Mouse (Mus musculus): ENCODE results near the gene Slc25a48.

Slc25a48 gene

DNA sequence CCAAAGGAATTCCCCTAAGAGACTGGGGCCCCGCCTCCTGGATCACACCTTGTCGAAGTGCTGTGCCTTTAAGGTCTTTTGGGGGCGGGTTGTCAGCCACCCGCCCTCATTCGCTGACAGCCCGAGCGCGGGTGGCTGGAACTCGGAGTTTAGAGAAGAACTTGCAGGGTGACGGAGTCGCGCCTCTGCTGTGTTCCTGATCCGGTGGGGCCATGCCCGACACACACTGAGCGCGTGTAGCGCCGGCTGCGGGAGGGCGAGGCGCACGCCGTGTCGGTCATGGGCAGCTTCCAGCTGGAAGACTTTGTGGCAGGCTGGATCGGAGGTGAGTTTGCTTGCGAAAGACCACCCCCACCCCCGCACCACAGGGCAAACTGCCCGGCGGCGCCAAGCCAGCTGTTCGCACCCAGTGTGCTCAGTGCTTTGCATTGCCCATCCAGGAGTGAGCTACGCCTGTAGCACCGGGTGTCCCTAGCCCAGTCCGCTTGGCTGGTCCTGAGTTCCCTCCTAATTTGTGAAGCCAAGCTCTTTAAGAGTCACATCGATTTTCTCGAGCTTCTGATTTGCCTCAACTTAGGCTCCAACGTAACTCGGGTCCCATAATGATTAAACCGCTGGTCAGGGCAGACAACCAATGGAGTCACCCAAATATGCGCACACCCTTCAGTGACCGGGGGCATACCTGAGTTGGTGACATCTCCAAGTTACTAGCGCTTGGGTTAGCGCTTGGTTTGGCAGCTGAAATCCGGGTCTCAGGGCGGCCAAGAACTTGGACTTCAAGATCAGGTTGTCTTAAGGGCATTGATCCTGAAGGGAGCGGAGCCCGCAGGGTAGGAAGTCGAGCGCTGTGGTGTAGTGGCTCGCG, at the start of gene Slc25a48:
Gene Slc25a48 (plus strand): TSS at position 145 of the 865 bp plus-strand sequence.
- DNase-seq (ENCODE audit: low read depth, low spot score) = peak; percentile 74

DNA sequence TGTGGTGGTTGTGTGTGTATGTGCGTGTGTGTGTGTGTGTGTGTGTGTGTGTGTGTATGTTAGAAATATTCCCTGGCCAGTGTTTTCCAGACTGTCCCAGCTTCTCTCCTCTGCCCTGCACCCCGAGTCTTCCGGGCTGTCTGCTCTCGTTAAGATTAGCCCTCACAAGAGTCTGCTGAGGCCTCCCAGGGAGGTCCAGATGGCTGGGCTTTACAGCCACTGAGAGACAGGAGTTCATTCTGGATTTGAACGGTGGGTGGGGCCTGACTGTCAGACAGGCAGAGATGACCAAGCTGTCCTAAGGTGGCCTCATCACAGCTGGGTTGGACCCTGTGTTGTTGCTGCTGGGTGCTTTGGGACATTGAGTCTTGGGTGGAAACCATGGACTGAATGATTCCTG, 40.6 kb upstream of the Slc25a48 start:
- no peak for DNase-seq (ENCODE audit: low read depth, low spot score)

DNA sequence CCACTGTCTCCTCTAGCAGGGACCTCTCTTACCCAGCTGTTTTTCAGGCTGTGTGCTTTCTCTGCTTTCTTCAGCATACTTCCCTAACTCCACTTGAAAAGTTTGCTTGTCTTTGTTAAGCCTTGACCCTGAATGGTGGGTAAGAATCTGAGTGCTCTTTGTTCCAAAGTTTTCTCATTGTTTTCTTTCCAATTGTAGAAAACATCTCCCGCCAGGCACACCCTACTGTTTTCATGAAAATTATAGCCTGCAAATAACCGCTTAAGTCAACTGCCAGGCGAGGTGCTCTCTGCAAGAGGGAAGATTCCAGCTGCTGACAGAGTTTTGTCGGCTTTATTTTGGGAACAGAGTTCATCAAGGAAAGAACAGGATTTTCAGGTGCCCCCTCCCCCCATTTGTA, 37.0 kb upstream of the Slc25a48 start:
- DNase-seq (ENCODE audit: low read depth, low spot score) = peak; percentile 51

DNA sequence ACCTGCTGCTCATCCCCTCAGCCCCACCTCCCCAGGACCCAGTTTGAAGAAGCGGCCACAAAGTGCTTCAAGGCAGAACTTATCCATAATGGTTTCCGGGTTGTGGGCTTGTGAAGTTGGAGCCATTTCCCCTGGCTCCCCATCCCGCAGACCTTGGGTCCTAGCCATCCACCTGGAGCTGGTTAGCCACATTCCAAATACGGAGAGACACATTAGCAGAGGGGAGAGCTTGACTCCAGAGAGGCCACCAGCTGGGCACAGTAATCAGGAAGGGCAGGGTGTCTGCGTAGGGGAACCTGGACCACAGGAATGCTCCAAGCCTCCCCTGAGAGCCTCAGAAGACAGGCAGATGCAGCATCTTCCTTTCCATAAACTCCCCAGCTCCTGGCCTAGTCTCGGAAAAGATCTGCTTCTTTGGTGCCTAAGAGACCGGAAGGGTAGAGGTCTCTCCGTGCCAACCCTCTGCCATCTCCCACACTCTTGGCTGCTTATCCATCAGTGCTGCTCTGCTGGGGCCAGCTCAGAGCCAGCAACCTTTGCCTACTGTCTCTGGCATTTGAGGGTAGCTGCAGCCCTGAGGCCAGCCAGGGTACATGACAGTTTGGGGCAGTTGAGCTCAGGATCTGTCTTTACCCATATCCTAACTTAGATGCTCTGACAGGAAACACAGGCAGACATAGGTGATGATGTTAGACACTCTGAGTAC, 34.6 kb upstream of the Slc25a48 start:
- DNase-seq (ENCODE audit: low read depth, low spot score) = no peak

DNA sequence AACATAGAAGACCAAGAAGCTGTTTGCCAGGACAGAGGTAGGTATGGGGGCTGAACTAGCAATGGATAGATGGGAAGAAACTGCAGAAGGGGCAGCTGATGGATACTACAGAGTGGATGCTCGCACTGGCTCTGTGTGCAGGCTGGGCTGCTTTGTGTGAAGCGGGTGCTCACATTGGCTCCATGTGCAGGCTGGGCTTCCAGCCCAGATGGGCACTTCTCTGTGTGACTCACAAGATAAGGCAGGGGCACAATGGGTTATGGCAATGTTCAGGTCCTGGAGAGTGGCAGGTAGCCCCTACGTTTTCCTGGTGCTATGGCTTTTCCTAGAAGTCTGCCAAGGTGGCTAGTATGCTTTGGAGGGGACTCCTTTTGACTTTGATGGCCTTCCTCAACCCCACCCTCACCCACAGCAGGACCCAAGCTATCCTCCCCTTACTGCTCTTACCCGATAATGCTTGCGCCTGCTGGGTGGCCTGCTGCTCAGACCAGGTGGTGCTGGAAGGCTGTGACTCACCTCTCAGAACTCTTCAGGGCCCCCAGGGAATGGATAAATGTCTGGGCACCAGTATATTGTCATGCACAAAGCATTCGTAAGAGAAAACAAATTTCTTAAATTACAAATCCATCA, 33.5 kb upstream of the Slc25a48 start:
- DNase-seq (ENCODE audit: low read depth, low spot score) = no peak

DNA sequence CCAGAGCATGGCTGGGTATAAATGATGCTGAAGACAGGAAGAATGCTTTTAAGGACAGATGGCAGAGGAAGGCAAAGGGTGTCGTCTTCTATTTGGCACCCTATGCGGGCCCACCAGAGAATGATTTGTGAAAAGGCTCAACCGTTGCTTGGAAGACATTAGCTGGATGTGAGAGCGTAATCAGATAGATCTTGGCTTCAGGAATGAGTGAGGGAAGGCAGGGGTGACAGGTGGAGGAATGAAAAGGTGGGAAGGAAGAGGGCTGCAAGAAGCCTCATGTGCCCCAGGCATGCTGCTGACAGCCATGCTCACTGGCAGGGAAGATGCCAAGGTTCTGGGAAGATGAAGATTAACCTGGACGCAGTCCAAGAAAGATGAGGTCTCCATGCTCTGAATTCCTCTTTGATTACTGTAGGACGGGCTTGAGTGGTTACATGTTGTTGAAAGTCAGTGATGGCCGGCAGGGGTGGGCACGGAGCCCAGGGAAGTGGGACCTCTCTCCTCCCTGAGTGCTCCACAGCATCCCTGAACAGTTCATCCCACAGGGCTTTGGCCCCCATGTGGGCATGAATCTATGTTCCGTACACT, 25.8 kb upstream of the Slc25a48 start:
- DNase-seq (ENCODE audit: low read depth, low spot score) = no peak

DNA sequence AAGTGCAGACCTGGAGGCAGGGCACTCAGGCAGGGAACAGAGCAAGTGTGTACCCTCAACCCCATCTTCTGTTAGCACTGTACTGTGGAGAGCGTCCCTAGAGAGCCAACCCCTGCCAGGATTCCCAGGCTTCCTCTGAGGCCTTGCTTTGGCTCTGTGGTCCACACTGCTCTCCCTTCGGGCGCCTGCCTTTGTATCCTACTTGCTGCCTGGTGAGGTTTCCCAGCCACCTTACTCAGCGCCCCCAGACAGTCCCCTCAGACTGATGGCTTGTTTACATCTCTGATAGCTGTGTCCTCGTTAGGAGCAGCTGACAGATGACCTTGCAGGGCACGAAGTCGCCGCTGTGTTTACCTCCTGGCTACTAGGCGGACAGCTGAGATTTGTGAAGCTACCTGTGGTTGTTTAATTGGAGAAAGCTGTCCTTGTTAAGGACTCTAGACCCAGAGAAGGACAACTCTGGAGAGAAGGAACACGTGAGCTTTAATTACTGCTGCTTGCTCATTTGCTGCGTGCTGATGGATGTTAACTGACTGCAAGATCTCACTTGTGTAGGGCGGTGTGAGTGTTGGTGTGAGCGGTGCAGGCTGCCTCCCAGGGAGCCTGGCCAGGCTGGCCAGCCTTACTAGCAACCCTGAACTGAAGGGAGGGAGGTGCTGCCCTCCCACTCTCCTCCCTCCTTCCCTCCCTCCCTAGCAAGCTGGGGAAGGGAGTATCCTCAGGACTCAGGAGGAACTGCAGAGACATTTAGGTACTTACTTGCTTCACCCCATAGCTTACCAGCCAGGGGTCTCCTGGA, 19.3 kb upstream of the Slc25a48 start:
- DNase-seq (ENCODE audit: low read depth, low spot score) = peak; percentile 39

DNA sequence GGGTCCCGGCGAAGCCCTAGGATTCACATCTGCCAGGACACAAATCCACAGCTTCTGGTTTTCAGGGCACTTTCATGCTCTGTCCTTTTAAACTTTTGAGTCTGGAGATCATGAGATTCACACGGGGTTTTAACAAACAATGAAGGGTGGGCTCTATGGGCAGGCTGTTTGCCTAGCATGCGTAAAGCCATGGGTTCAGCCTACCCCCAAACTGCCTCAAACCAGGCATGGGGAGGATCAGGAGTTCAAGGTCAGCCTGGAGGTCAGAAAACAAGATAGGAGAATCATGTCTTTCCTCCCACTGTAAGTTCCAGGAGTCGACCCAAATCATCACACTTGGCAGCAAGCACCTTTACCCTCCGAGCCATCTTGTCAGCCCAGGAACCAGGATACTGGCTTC, 18.6 kb upstream of the Slc25a48 start:
- peak; percentile 57 for DNase-seq (ENCODE audit: low read depth, low spot score)

DNA sequence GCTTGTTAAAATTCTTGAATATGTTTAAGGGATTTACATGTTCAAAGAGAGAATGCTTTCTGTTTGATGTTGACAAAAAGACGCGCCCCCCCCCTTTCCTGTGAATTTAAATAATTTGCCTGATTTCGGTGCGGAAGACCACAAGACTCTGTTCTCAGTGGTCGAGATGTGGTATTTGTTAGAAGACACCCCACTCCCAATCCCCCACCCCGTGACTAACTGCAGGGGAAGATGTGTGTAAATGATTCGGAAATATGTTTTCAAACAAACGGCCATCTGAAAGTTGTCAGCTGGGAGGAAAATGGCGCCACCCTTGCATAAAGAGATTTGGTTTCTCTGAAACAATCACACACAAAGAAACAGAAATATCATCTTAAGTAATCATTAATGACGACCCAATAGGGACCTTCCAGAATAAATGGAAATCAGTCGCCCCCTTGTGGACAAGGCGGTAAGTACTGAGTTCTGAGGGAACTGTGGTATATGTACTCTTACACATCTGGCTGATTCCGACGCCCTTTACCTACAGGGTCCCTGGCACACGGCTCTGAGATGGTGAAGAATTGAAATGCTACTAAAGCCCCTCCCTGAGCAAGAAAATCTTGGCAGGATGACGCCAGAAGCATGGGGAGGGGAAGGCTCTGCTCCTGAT, 16.0 kb upstream of the Slc25a48 start:
- peak; percentile 81 for DNase-seq (ENCODE audit: low read depth, low spot score)

DNA sequence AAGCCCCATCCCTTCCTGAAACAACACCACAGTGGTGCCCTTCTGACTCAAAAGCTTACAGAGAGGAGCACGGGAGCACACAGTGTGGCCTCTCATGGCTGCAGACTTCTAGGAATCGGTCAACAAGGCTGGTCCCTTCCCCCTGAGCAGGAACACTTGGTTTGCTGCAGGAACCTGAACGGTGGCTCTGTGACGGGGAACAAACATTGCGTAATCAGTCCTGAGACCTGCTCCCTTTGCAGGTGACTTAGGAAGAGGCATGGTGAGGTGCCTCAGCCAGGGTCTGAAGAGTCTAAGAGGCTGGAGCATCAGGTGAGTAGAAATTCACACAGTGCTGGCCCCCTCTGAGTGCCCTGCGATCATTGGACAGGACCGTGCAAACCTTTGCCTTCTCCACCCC, 12.2 kb upstream of the Slc25a48 start:
- no peak for DNase-seq (ENCODE audit: low read depth, low spot score)

DNA sequence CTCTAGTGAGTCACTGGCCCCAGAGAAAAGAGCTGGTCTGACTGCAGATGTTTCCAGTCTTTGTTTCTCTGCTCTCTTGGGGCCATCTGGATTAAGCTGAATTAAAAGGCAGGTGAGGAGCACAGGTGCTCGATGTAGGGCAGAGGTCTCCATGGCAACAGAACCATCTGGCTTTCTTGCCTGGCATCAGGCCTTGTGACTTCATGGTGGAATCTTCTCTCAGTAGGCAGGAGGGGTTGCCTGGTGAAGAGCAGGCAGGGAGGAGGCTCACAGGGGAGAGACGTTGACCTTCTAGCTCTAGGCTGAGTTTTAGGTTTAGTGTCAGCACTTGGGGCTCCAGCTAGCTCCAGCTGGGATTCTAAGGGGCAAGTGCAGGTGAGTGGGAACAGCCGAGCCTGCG, 11.8 kb upstream of the Slc25a48 start, which contains the start of gene Gm3045:
Gene Gm3045 (plus strand): TSS at position 230 of the 400 bp plus-strand sequence.
- no peak for DNase-seq (ENCODE audit: low read depth, low spot score)

DNA sequence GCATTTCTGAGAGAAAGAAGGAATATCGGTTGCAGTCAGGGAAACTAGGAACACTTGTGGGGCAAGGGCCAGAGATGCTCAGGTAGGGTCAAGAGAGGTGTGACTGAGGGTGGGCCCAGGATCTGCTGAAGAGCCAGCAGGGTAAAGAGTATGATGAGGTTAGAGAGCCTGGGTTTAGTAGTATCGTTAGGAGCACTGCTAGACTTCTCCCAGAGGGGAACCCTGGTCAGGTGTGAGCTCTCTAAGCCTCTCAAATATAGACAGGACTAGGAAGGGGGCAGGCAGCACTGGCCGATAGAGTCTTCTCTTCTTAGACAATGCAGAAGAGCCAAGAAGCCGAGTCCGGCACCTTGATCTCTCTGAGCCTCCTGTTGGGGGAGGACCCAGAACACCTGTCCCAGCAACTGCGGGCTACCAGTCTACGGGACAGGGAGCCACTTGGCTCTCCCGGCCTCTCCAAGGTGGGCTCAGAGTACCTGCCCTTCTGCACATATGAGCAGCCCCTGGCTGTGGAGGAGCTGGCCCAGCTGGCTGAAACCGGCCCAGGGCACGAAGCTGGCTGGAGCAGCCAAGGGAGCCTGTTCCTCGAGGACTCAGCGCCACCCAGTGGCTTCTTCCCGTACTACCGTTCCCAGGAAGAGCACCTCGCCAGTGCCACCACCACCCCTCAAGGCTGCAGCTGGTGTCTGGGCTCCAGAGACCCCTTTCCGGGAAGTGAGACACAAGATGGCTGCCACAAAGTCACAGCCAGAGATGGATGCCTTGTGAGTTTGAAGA, 9.2 kb upstream of the Slc25a48 start:
- DNase-seq (ENCODE audit: low read depth, low spot score) = peak; percentile 82

DNA sequence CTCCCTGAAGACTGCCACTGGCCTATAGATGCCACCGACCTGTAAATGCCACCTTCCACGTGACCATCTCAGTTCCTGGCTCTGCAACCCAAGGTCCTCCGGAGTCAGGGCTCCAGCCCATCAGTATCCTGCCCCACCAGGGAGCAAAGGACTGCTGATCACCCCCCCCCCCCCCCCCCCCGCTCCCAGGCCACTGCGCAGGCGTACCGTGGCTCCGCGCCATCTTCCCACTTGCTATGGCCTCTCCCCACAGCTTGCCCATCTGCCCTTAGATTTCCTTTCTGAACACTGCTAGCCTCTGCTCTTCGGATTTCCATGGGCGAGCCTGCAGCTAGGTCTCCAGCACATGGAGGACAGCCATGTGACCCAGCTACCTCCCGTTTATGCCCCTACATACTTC, 5.7 kb upstream of the Slc25a48 start:
- DNase-seq (ENCODE audit: low read depth, low spot score) = peak; percentile 10

DNA sequence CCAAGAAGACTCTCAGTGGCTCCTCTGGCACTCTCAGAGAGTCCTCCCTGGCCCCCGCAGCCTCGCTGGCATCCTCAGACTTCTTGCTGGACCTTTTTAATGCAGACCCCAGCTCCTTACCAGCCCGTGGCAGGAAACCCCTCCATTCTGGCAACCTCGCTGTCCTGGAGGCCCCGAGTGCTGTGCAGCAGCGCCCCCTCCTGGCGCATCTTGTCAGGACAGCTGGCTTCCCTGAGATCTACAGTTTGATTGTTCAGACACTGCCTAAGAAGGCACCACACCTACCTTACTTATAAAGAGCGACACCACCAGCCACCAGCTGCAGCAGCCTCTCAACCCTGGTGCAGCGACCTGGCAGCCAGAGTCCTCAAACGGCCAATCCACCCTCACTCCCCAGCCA, 4.7 kb upstream of the Slc25a48 start:
- DNase-seq (ENCODE audit: low read depth, low spot score) = peak; percentile 94

DNA sequence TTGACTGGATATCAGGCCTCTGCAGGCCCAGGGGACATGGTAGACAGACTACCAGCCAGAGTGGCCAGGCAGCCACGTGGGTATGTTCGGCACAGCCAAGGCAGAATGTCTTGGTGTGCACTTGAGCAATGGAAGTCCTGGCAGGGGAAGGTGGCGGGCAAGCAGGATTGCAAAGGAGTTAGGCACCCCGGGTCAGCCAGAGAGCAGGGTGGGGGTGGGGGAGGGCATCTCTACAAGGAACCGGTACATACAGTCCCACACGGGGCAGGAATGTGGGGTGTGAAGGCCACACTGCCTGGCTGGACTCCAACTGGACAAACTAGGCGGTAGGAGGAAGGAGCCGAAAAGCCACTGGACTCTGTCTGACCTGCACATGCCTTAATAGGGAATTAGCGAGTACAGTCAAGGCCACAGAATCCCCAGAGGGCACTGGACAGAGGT, 3.8 kb upstream of the Slc25a48 start:
- no peak for DNase-seq (ENCODE audit: low read depth, low spot score)

DNA sequence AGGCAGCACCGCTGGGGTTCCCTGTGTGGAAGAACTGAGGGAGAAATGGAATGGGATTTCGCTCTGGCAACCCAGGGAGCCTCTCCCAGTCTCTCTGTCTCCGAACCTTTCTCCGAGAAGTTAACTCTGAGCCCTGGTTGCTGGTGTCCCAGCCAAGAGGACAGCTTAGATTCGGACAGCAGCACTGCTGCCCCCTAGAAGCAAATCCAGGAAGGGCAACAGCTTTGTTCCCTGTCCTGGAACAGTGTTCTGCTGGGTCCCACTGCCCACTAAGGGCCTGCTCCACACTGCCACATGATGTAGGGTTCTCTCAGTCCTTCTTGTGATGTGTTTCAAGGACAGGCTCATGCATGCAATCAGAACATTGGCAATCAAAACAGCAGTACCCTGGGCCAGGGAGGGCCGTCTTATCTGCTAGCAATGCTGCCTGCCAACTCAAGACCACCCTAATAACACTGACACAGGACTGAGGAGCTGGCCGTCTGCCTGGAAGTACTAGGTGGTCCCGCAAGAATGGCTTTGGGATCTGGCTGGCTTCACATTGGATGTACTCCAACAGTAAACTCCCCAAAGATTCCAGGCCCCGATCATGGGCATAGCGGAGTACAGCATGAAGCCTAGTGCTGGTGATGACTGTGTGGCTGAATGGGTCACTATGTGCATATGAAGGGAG, 2.4 kb upstream of the Slc25a48 start:
- DNase-seq (ENCODE audit: low read depth, low spot score) = no peak

DNA sequence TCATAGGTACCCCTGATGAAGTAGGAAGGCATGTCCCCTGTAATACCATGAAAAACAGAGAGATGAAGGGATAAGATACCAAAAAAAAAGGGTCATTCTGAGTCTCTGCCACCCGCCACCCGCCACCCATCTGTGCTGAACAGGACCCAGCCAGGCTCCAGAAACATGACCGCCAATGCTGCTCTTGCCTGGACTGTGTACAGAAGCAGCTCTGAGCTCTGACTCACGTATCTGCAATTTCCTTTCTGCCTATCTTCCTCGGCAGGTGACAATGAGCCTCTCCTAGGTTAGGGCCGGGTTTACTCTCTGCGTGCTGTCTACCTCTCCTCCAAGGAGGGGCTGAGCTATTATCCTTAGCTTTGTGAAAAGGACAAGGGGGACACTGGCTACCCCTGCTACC, 5.3 kb downstream of the Slc25a48 start:
- no peak for DNase-seq (ENCODE audit: low read depth, low spot score)

DNA sequence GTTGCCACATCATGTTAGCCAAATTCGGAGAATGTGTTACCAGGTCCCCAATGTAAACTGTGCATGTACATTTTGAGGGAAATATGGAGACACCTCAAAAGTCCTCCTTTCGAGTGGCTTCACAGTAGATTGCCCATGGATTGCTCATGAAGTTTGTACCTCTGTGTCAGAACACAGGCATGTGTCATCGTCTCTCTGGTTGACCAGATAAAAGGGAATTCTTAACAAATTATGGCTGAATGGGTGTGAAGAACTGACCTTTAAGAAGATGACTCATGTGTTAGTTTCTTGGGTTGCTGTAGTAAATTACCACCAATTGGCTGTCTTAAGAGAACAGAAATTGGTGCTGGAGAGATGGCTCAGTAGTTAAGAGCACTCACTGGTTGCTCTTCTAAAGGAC, 6.0 kb downstream of the Slc25a48 start:
- no peak for DNase-seq (ENCODE audit: low read depth, low spot score)

DNA sequence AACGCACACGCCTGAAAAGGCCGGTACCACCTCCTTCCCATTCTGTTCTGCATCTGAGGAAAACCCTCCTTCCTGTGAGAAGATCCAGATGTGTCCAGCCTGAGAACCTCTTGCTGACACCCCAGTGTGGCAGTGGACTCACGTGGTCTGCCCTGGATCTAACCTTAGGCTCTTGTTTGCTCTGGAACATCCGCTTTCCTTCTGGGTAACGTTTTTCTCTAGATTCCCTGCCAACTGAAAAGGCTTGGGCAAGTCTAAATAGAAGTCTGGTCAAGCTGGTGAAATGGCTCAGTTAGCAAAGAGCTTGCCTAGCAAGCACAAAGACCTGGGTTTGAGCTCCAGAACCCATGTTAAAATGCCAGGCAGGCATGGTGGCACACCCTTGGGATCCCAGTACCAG, 6.8 kb downstream of the Slc25a48 start:
- DNase-seq (ENCODE audit: low read depth, low spot score) = no peak

Data from ZHBTc4 (cell line).